Mouse (Mus musculus) embryonic facial prominence, embryonic 13.5 days (tissue): ENCODE results near the gene Zbp1. TPM values are rescaled to one million over a fixed set of nuclear protein-coding genes. Genes with fewer than 3 reads are reported as not detected.
A peak's percentile ranks its signal among the peaks of the same experiment; 100 is the strongest.

ENCODE experiments used
- ATAC-seq: fragments of 200-750 bp; cut with Nextera tagmentation; 2 replicates; pipeline ENCODE4 v1.8.0; 2017; ENCODE audit warnings: low read depth; ENCODE audit not compliant: insufficient number of reproducible peaks, insufficient read depth, low FRiP score, low TSS enrichment
- H3K27ac ChIP-seq: fragments of 300-500 bp; sonication (generic); 2 replicates; pipeline ENCODE4 v1.5.1; 2015; ENCODE audit warnings: moderate library complexity, mild to moderate bottlenecking, inconsistent platforms
- H3K27me3 ChIP-seq: fragments of 300-500 bp; sonication (generic); 2 replicates; pipeline ENCODE4 v1.6.1; 2015; ENCODE audit warnings: mild to moderate bottlenecking, inconsistent platforms
- H3K36me3 ChIP-seq: fragments of 300-500 bp; sonication (generic); 2 replicates; pipeline ENCODE4 v1.6.1; 2015; ENCODE audit warnings: mild to moderate bottlenecking, inconsistent platforms
- H3K4me1 ChIP-seq: fragments of 300-500 bp; sonication (generic); 2 replicates; pipeline ENCODE4 v1.6.1; 2015; ENCODE audit warnings: inconsistent platforms
- H3K4me2 ChIP-seq: fragments of 300-500 bp; sonication (generic); 2 replicates; pipeline ENCODE4 v1.6.1; 2015; ENCODE audit warnings: moderate library complexity, mild to moderate bottlenecking, inconsistent platforms
- H3K4me3 ChIP-seq: fragments of 300-500 bp; sonication (generic); 2 replicates; pipeline ENCODE4 v1.5.1; 2015; ENCODE audit warnings: mild to moderate bottlenecking, inconsistent platforms
- H3K9ac ChIP-seq: fragments of 300-500 bp; sonication (generic); 2 replicates; pipeline ENCODE4 v1.6.1; 2015; ENCODE audit warnings: mild to moderate bottlenecking, inconsistent platforms
- H3K9me3 ChIP-seq: fragments of 300-500 bp; sonication (generic); 2 replicates; pipeline ENCODE4 v1.6.1; 2016; ENCODE audit warnings: inconsistent platforms
- WGBS: fragments of 180-500 bp; shearing (Covaris S2); methylation state at CpG from one replicate; pipeline ENCODE4 v1.1.7; 2015; ENCODE audit warnings: mixed read lengths; 5-methylcytosine and 5-hydroxymethylcytosine counted together
- polyA plus RNA-seq: library from polyadenylated mRNA; unstranded; fragments of >200 nt; fragmentation: Nextera tagmentation; extraction: Ambion mirVana; gene quantifications from 2 replicates; pipeline ENCODE4 v1.2.1, GENCODE M21; 2015

Zbp1 gene
- polyA plus RNA-seq, 1 experiment from 2014 or later = 0.13 TPM

- Histone ChIP-seq H3K9ac (no peak overlapping the region), H3K27me3 (peaks cover 2% of the 10 kb centered on the region; the same call in 1 of the 2 replicates), H3K27ac (no peak overlapping the region), H3K4me3 (no peak overlapping the region), H3K4me2 (no peak overlapping the region), H3K9me3 (no peaks in the 10 kb centered on the region), H3K36me3 (no peaks in the 10 kb centered on the region), H3K4me1 (peaks cover 4% of the 10 kb centered on the region; the same call in 1 of the 2 replicates)
- ATAC-seq = no peak
- 25% methylated on average over 2 of the region's 2 CpGs for WGBS
Observed at GRCm38 (mm10) chr2:173164358-173164757, 54.4 kb downstream of the Zbp1 start.

GRCm38 (mm10) chr2:173163380-173163779 lies 55.3 kb downstream of the Zbp1 start:
- WGBS = 85% methylated on average over 8 of the region's 8 CpGs
- Histone ChIP-seq H3K36me3 (no peaks in the 10 kb centered on the region), H3K27ac (no peak overlapping the region), H3K27me3 (0 out of 2 replicates have a peak, but pooled peaks cover 2% of the 10 kb centered on the region), H3K9me3 (no peaks in the 10 kb centered on the region), H3K4me1 (peaks cover 4% of the 10 kb centered on the region; the same call in 1 of the 2 replicates), H3K4me2 (no peak overlapping the region), H3K9ac (no peak overlapping the region), H3K4me3 (no peak overlapping the region)
- no peak for ATAC-seq

GRCm38 (mm10) chr2:173159354-173160311 lies 59.1 kb downstream of the Zbp1 start:
- H3K9ac ChIP-seq = no peak overlapping the region
- H3K4me2 ChIP-seq = no peak overlapping the region
- peak; percentile 75 for ATAC-seq
- H3K27me3 ChIP-seq = 0 out of 2 replicates have a peak, but pooled peaks cover 2% of the 10 kb centered on the region
- WGBS = 55% methylated on average over 24 of the region's 24 CpGs
- H3K9me3 ChIP-seq = no peaks in the 10 kb centered on the region
- H3K27ac ChIP-seq = peak overlapping the region; percentile 49; the same call in 1 of the 2 replicates
- no peaks in the 10 kb centered on the region for H3K36me3 ChIP-seq
- no peak overlapping the region for H3K4me3 ChIP-seq
- H3K4me1 ChIP-seq = peaks cover 4% of the 10 kb centered on the region; the same call in 1 of the 2 replicates

GRCm38 (mm10) chr2:173158390-173159055 lies 60.2 kb downstream of the Zbp1 start:
- no peak overlapping the region for H3K9ac ChIP-seq
- H3K27me3 ChIP-seq = 0 out of 2 replicates have a peak, but pooled peaks cover 2% of the 10 kb centered on the region
- H3K4me1 ChIP-seq = peaks cover 4% of the 10 kb centered on the region; the same call in 1 of the 2 replicates
- H3K36me3 ChIP-seq = no peaks in the 10 kb centered on the region
- 84% methylated on average over 19 of the region's 19 CpGs for WGBS
- no peaks in the 10 kb centered on the region for H3K9me3 ChIP-seq
- H3K4me3 ChIP-seq = no peak overlapping the region
- no peak overlapping the region for H3K4me2 ChIP-seq
- ATAC-seq = no peak
- H3K27ac ChIP-seq = no peak overlapping the region

GRCm38 (mm10) chr2:173157871-173158270 lies 60.9 kb downstream of the Zbp1 start:
- no peak overlapping the region for H3K27ac ChIP-seq
- 94% methylated on average over 4 of the region's 4 CpGs for WGBS
- no peak for ATAC-seq
- H3K27me3 ChIP-seq = no peaks in the 10 kb centered on the region
- no peak overlapping the region for H3K4me3 ChIP-seq
- H3K36me3 ChIP-seq = no peaks in the 10 kb centered on the region
- no peak overlapping the region for H3K4me2 ChIP-seq
- peaks cover 4% of the 10 kb centered on the region; the same call in 1 of the 2 replicates for H3K4me1 ChIP-seq
- no peak overlapping the region for H3K9ac ChIP-seq
- no peaks in the 10 kb centered on the region for H3K9me3 ChIP-seq

GRCm38 (mm10) chr2:173157376-173157775 lies 61.3 kb downstream of the Zbp1 start:
- Histone ChIP-seq H3K9me3 (no peaks in the 10 kb centered on the region), H3K27ac (no peak overlapping the region), H3K36me3 (no peaks in the 10 kb centered on the region), H3K4me1 (peaks cover 4% of the 10 kb centered on the region; the same call in 1 of the 2 replicates), H3K4me2 (no peak overlapping the region), H3K4me3 (no peak overlapping the region), H3K9ac (no peak overlapping the region), H3K27me3 (no peaks in the 10 kb centered on the region)
- 59% methylated on average over 4 of the region's 4 CpGs for WGBS
- ATAC-seq = no peak

- peaks cover 2% of the 10 kb centered on the region; the same call in 1 of the 2 replicates for H3K4me1 ChIP-seq
- no peak overlapping the region for H3K4me3 ChIP-seq
- no peak overlapping the region for H3K4me2 ChIP-seq
- H3K36me3 ChIP-seq = no peaks in the 10 kb centered on the region
- H3K27ac ChIP-seq = no peak overlapping the region
- H3K27me3 ChIP-seq = no peaks in the 10 kb centered on the region
- no peaks in the 10 kb centered on the region for H3K9me3 ChIP-seq
- no peak overlapping the region for H3K9ac ChIP-seq
- 87% methylated on average over 13 of the region's 13 CpGs for WGBS
- ATAC-seq = no peak
Observed at GRCm38 (mm10) chr2:173156923-173157322, 61.8 kb downstream of the Zbp1 start.

Other genes with a start within 250 kb of the Zbp1 start
- 2.8 and 3.9 TPM in 2 replicates for gene Spo11, start 241.2 kb downstream of the Zbp1 start, polyA plus RNA-seq
- gene Rae1, start 218.8 kb downstream of the Zbp1 start, polyA plus RNA-seq = 137 and 148 TPM in 2 replicates
- 24.2 and 25.8 TPM in 2 replicates for gene Rbm38, start 198.4 kb downstream of the Zbp1 start, polyA plus RNA-seq
- gene Ctcfl, start 99.4 kb downstream of the Zbp1 start, polyA plus RNA-seq = 0.14 TPM in 1 of 2 replicates, not detected in the other
- gene Pck1, start 65.9 kb downstream of the Zbp1 start, polyA plus RNA-seq = 0.22 TPM in 1 of 2 replicates, not detected in the other
- 6.3 and 7.3 TPM in 2 replicates for gene Pmepa1, start 57.6 kb upstream of the Zbp1 start, polyA plus RNA-seq